Mouse (Mus musculus): ENCODE data around the gene Drc7. TPM values are rescaled to one million over a fixed set of nuclear protein-coding genes. Genes with fewer than 3 reads are reported as not detected.

Gene Drc7
- polyA plus RNA-seq, 1 experiment, result not detected

- 91% methylated on average over 11 of the region's 11 CpGs for WGBS
- TF ChIP-seq CTCF (IDR thresholded peaks at IDR 0.05; ENCODE audit: extremely low read depth, insufficient read length, insufficient replicate concordance, low read depth, low read length) (no peak), POLR2A (IDR thresholded peaks at IDR 0.05; ENCODE audit: low read depth, low read length) (no peak)
Measured at GRCm38 (mm10) chr8:95126497-95126896, 71.6 kb downstream of the Drc7 start.

GRCm38 (mm10) chr8:95127658-95128057 lies 72.8 kb downstream of the Drc7 start:
- 88% methylated on average over 9 of the region's 9 CpGs for WGBS
- no peak overlapping the region for H3K4me3 ChIP-seq (ENCODE audit: low read depth, low read length)
- H3K36me3 ChIP-seq (ENCODE audit: control insufficient read depth, insufficient read depth, low read length), result peaks cover 9% of the 10 kb centered on the region
- no peaks in the 10 kb centered on the region for H3K27me3 ChIP-seq (ENCODE audit: control insufficient read depth, insufficient read depth, low read length)
- no peak overlapping the region for H3K27ac ChIP-seq (ENCODE audit: insufficient read depth, low read depth, low read length)
- no peak for TF ChIP-seq CTCF (IDR thresholded peaks at IDR 0.05; ENCODE audit: extremely low read depth, insufficient read length, insufficient replicate concordance, low read depth, low read length)
- TF ChIP-seq POLR2A (IDR thresholded peaks at IDR 0.05; ENCODE audit: low read depth, low read length), result no peak
- H3K4me1 ChIP-seq (ENCODE audit: control insufficient read depth, insufficient read depth, insufficient read length, low read length), result peaks cover 3% of the 10 kb centered on the region; the same call in 1 of the 2 replicates

More at GRCm38 (mm10) chr8:95126497-95126896, 71.6 kb downstream of the Drc7 start:
- Histone ChIP-seq H3K27ac (ENCODE audit: insufficient read depth, low read depth, low read length) (no peak overlapping the region), H3K36me3 (ENCODE audit: control insufficient read depth, insufficient read depth, low read length) (peaks cover 11% of the 10 kb centered on the region), H3K27me3 (ENCODE audit: control insufficient read depth, insufficient read depth, low read length) (no peaks in the 10 kb centered on the region), H3K4me1 (ENCODE audit: control insufficient read depth, insufficient read depth, insufficient read length, low read length) (peaks cover 3% of the 10 kb centered on the region; the same call in 1 of the 2 replicates), H3K4me3 (ENCODE audit: low read depth, low read length) (no peak overlapping the region)

Other genes starting within 250 kb of the Drc7 start
- 0.62 and 0.94 TPM in 2 replicates for gene Ccl17, start 244.7 kb upstream of the Drc7 start, polyA plus RNA-seq (2012; rRNA removed)
- 154 and 238 TPM in 2 replicates for gene Coq9, start 216.8 kb upstream of the Drc7 start, polyA plus RNA-seq (2012; rRNA removed)
- gene Ciapin1, start 216.7 kb upstream of the Drc7 start, polyA plus RNA-seq (2012; rRNA removed), result 16.7 and 32.0 TPM in 2 replicates
- 32.3 and 57.1 TPM in 2 replicates for gene Polr2c, start 197.7 kb upstream of the Drc7 start, polyA plus RNA-seq (2012; rRNA removed)
- 58.8 and 156 TPM in 2 replicates for gene Dok4, start 178.8 kb upstream of the Drc7 start, polyA plus RNA-seq (2012; rRNA removed)
- gene Ccdc102a, start 137.0 kb upstream of the Drc7 start, polyA plus RNA-seq (2012; rRNA removed), result 8.1 TPM in 2 replicates
- gene Adgrg5, start 131.4 kb upstream of the Drc7 start, polyA plus RNA-seq (2012; rRNA removed), result 10.2 and 15.4 TPM in 2 replicates
- gene Adgrg1, start 80.4 kb upstream of the Drc7 start, polyA plus RNA-seq (2012; rRNA removed), result 32.3 and 36.4 TPM in 2 replicates
- gene Adgrg3, start 37.4 kb upstream of the Drc7 start, polyA plus RNA-seq (2012; rRNA removed), result 3.5 and 7.6 TPM in 2 replicates
- 7.9 and 17.7 TPM in 2 replicates for gene Katnb1, start 26.1 kb downstream of the Drc7 start, polyA plus RNA-seq (2012; rRNA removed)
- gene Kifc3, start 147.7 kb downstream of the Drc7 start, polyA plus RNA-seq (2012; rRNA removed), result 35.0 and 64.7 TPM in 2 replicates

Data from small intestine, adult 2 months (tissue).